ENCODE assay signal across 8 mouse cellular contexts in genomic region chr11:109995624-109996023, GRCm38 (mm10). TPM values are rescaled to one million over a fixed set of nuclear protein-coding genes. Genes with fewer than 3 reads are reported as not detected.
A peak's percentile ranks its signal among the peaks of the same experiment; 100 is the strongest.
DNase-seq lines count a peak whose midpoint lies in the region; ATAC-seq lines count a peak whose summit lies in the region.

Gene Abca8b (minus strand): TSS chr11:109995845.

- peak within 1 kb of the TSS; percentile 31; the same call in 1 of the 2 replicates for H3K27ac ChIP-seq in embryonic facial prominence, embryonic 14.5 days (replicated peaks; ENCODE audit: low read depth, low read length)
- H3K27ac ChIP-seq in limb, embryonic 12.5 days = peak within 1 kb of the TSS; percentile 71
- H3K27ac ChIP-seq in midbrain, embryonic 13.5 days = peak within 1 kb of the TSS; percentile 60
- no peak within 1 kb of the TSS for H3K27ac ChIP-seq in stomach, embryonic 14.5 days (ENCODE audit: low read length)

- ATAC-seq in embryonic facial prominence, embryonic 14.5 days (ENCODE audit: low read depth) = peak; percentile 97
- peak; percentile 94 for ATAC-seq in limb, embryonic 12.5 days (ENCODE audit: insufficient number of reproducible peaks, insufficient read depth, low FRiP score, low TSS enrichment, low read depth)
- ATAC-seq in midbrain, embryonic 13.5 days = peak; percentile 95
- ATAC-seq in stomach, embryonic 14.5 days (ENCODE audit: insufficient number of reproducible peaks, insufficient read depth, low FRiP score, low read depth) = peak; percentile 94

- WGBS in embryonic facial prominence, embryonic 14.5 days = under 1% methylated on average over 15 of the region's 15 CpGs
- WGBS in limb, embryonic 12.5 days = under 1% methylated on average over 15 of the region's 15 CpGs
- WGBS in midbrain, embryonic 13.5 days = 1% methylated on average over 15 of the region's 15 CpGs
- WGBS in stomach, embryonic 14.5 days = under 1% methylated on average over 15 of the region's 15 CpGs

- no peaks in the 10 kb centered on the region for H3K36me3 ChIP-seq in embryonic facial prominence, embryonic 14.5 days (ENCODE audit: control insufficient read depth, insufficient read depth, low read length)
- H3K36me3 ChIP-seq in limb, embryonic 12.5 days = no peaks in the 10 kb centered on the region
- no peaks in the 10 kb centered on the region for H3K36me3 ChIP-seq in midbrain, embryonic 13.5 days
- H3K36me3 ChIP-seq in stomach, embryonic 14.5 days (ENCODE audit: control insufficient read depth, insufficient read depth, low read length) = no peaks in the 10 kb centered on the region

- H3K9ac ChIP-seq in embryonic facial prominence, embryonic 14.5 days (ENCODE audit: low read depth, low read length) = peak within 1 kb of the TSS; percentile 46
- no peak within 1 kb of the TSS for H3K9ac ChIP-seq in limb, embryonic 12.5 days (replicated peaks)
- H3K9ac ChIP-seq in midbrain, embryonic 13.5 days (replicated peaks) = peak within 1 kb of the TSS; percentile 59
- H3K9ac ChIP-seq in stomach, embryonic 14.5 days (replicated peaks; ENCODE audit: low read depth, low read length) = no peak within 1 kb of the TSS

- H3K9me3 ChIP-seq in embryonic facial prominence, embryonic 14.5 days (ENCODE audit: control insufficient read depth, low read length) = no peaks in the 10 kb centered on the region
- H3K9me3 ChIP-seq in limb, embryonic 12.5 days = no peaks in the 10 kb centered on the region
- no peaks in the 10 kb centered on the region for H3K9me3 ChIP-seq in midbrain, embryonic 13.5 days
- H3K9me3 ChIP-seq in stomach, embryonic 14.5 days (ENCODE audit: control insufficient read depth, low read depth, low read length) = no peaks in the 10 kb centered on the region

- peaks cover 3% of the 10 kb centered on the region; the same call in 1 of the 2 replicates for H3K4me1 ChIP-seq in embryonic facial prominence, embryonic 14.5 days (ENCODE audit: control insufficient read depth, insufficient read depth, low read length)
- peaks cover 14% of the 10 kb centered on the region for H3K4me1 ChIP-seq in limb, embryonic 12.5 days (replicated peaks)
- peaks cover 8% of the 10 kb centered on the region for H3K4me1 ChIP-seq in midbrain, embryonic 13.5 days (replicated peaks)
- H3K4me1 ChIP-seq in stomach, embryonic 14.5 days (ENCODE audit: control insufficient read depth, insufficient read depth, low read length) = no peaks in the 10 kb centered on the region

- peak; percentile 15 for DNase-seq in thymus, postnatal 4 days
- DNase-seq in thymus, postnatal 25 days = no peak
- DNase-seq in embryonic facial prominence, embryonic 14.5 days (ENCODE audit: low spot score) = peak; percentile 92
- DNase-seq in heart, adult 9 months (ENCODE audit: low spot score in 2 of 2) = peak; percentile 80 to 85
- peak; percentile 64 for DNase-seq in kidney, adult 9 months

- peak within 1 kb of the TSS; percentile 44 for H3K4me3 ChIP-seq in embryonic facial prominence, embryonic 14.5 days (ENCODE audit: low read depth, low read length)
- peak within 1 kb of the TSS; percentile 38 for H3K4me3 ChIP-seq in limb, embryonic 12.5 days (replicated peaks)
- H3K4me3 ChIP-seq in midbrain, embryonic 13.5 days (replicated peaks) = peak within 1 kb of the TSS; percentile 45
- peak within 1 kb of the TSS; percentile 39 for H3K4me3 ChIP-seq in stomach, embryonic 14.5 days (ENCODE audit: low read depth, low read length)

- peak within 1 kb of the TSS; percentile 58 for H3K4me2 ChIP-seq in embryonic facial prominence, embryonic 14.5 days (ENCODE audit: low read depth, low read length)
- H3K4me2 ChIP-seq in limb, embryonic 12.5 days = peak within 1 kb of the TSS; percentile 61
- H3K4me2 ChIP-seq in midbrain, embryonic 13.5 days (replicated peaks) = peak within 1 kb of the TSS; percentile 65
- peak within 1 kb of the TSS; percentile 62 for H3K4me2 ChIP-seq in stomach, embryonic 14.5 days (replicated peaks; ENCODE audit: low read depth, low read length)

- no peaks in the 10 kb centered on the region for H3K27me3 ChIP-seq in embryonic facial prominence, embryonic 14.5 days (replicated peaks; ENCODE audit: control insufficient read depth, insufficient read depth, low read length)
- no peaks in the 10 kb centered on the region for H3K27me3 ChIP-seq in limb, embryonic 12.5 days
- H3K27me3 ChIP-seq in midbrain, embryonic 13.5 days = no peaks in the 10 kb centered on the region
- no peaks in the 10 kb centered on the region for H3K27me3 ChIP-seq in stomach, embryonic 14.5 days (ENCODE audit: control insufficient read depth, insufficient read depth, low read length)

RNA-seq across cellular contexts. Expression of gene Abca8b, which starts in this region (rescaled TPM):
- polyA plus RNA-seq in embryonic facial prominence, embryonic 14.5 days (2014; fragmentation: Nextera tagmentation; extraction: Ambion mirVana) = 2.7 and 3.4 TPM in 2 replicates
- polyA plus RNA-seq in limb, embryonic 12.5 days (2016; fragmentation: Nextera tagmentation; extraction: Ambion mirVana) = 1.7 and 2.3 TPM in 2 replicates
- 0.97 and 1.1 TPM in 2 replicates for polyA plus RNA-seq in midbrain, embryonic 13.5 days (2015; fragmentation: Nextera tagmentation; extraction: Ambion mirVana)
- polyA plus RNA-seq in stomach, embryonic 14.5 days (2014; fragmentation: Nextera tagmentation; extraction: Ambion mirVana) = 0.52 and 0.58 TPM in 2 replicates

Comparison
In these comparisons a context has a peak if more than half of its experiments do, and no peak if none do; other contexts are left out.
1. Peak in ATAC-seq, H3K4me3 ChIP-seq and H3K4me2 ChIP-seq in stomach, embryonic 14.5 days; RNA of the gene not detected or under 1 TPM.
2. H3K9ac ChIP-seq: peak in embryonic facial prominence, embryonic 14.5 days (single experiment) and midbrain, embryonic 13.5 days (single experiment); none in limb, embryonic 12.5 days (single experiment) and stomach, embryonic 14.5 days (single experiment).
3. Peak in every context shown above with its lines, with median percentiles within 50 percentile points of each other: ATAC-seq, H3K4me2 ChIP-seq and H3K4me3 ChIP-seq.